2 mouse cellular contexts compared by ENCODE assay signal in the genomic region with DNA sequence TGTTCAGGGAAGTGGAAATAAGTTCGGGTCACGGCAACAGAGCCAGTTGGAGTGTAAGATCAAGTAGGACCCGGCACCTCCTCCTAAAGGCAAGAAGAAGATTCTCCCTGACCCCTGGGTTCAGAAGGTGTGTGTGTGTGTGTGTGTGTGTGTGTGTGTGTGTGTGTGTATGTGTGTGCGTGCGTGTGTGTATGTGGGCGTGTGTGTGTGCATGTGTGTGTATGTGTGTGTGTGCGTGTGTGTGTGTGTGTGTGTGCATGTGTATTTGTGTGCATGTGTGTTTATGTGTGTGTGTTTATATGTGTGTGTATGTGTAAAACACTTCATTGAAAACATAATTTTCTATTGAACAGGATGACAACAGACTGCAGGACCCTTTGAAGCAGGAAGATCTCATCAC. TPM values are rescaled to one million over a fixed set of nuclear protein-coding genes. Genes with fewer than 3 reads are reported as not detected.
"Had no signal": no experiment of that assay in that cellular context is flagged by ENCODE, and none has a peak within 500 bp of the region (broad histone marks: within the 10 kb centered on the region; RNA-seq: fewer than 3 reads in every experiment).

No protein-coding gene starts in this region.

RNA-seq across cellular contexts. Expression of gene Gm3269, which starts 16.0 kb away (rescaled TPM):
- total RNA-seq: megakaryocyte, adult 5-6 weeks; megakaryocyte-erythroid progenitor cell, adult 5-6 weeks had no signal

RNA-seq across cellular contexts. Expression of gene Gm3264, which starts 33.4 kb away (rescaled TPM):
- total RNA-seq: megakaryocyte, adult 5-6 weeks; megakaryocyte-erythroid progenitor cell, adult 5-6 weeks had no signal

RNA-seq across cellular contexts. Expression of gene Gm9602, which starts 45.8 kb away (rescaled TPM):
- total RNA-seq: megakaryocyte, adult 5-6 weeks had no signal
